Mouse (Mus musculus): Measurements from ENCODE around the gene Tmigd3. TPM values are rescaled to one million over a fixed set of nuclear protein-coding genes. Genes with fewer than 3 reads are reported as not detected.

Gene Tmigd3
- 0.27 and 0.87 TPM in 2 replicates for polyA plus RNA-seq (2012; rRNA removed)

GRCm38 (mm10) chr3:105870558-105870957 is at the start of gene Tmigd3, which contains the start of gene Adora3:
TSS of gene Tmigd3 (plus strand) at chr3:105870903.
TSS of gene Adora3 (plus strand) at chr3:105870858.

GRCm38 (mm10) chr3:105932240-105933071 is 61.8 kb downstream of the Tmigd3 start, which contains the start of gene I830077J02Rik:
TSS of gene I830077J02Rik (minus strand) at chr3:105932664.

GRCm38 (mm10) chr3:105958974-105959580 is 88.4 kb downstream of the Tmigd3 start, which contains the start of gene Wdr77:
TSS of gene Wdr77 (plus strand) at chr3:105959369.

GRCm38 (mm10) chr3:105959999-105960398 is 89.3 kb downstream of the Tmigd3 start, which contains the start of gene Atp5f1:
TSS of gene Atp5f1 (minus strand) at chr3:105960099.

GRCm38 (mm10) chr3:105973411-105973810 is 102.7 kb downstream of the Tmigd3 start, which contains the start of gene Ovgp1:
TSS of gene Ovgp1 (plus strand) at chr3:105973711.

Other genes starting within 250 kb of the Tmigd3 start
- gene Ddx20, start 183.3 kb upstream of the Tmigd3 start, polyA plus RNA-seq (2012; rRNA removed) = 17.1 and 27.4 TPM in 2 replicates
- gene Inka2, start 166.3 kb upstream of the Tmigd3 start, polyA plus RNA-seq (2012; rRNA removed) = 2.2 and 2.3 TPM in 2 replicates
- 2.4 and 4.9 TPM in 2 replicates for gene Rap1a, start 69.6 kb upstream of the Tmigd3 start, polyA plus RNA-seq (2012; rRNA removed)
- gene Adora3, start within 50 bp of the Tmigd3 start, polyA plus RNA-seq (2012; rRNA removed) = 0.45 and 0.51 TPM in 2 replicates
- 0.37 and 0.62 TPM in 2 replicates for gene I830077J02Rik, start 61.8 kb downstream of the Tmigd3 start, polyA plus RNA-seq (2012; rRNA removed)
- gene Wdr77, start 88.5 kb downstream of the Tmigd3 start, polyA plus RNA-seq (2012; rRNA removed) = 14.5 and 19.2 TPM in 2 replicates
- gene Atp5f1, start 89.2 kb downstream of the Tmigd3 start, polyA plus RNA-seq (2012; rRNA removed) = 139 and 159 TPM in 2 replicates
- gene Ovgp1, start 102.8 kb downstream of the Tmigd3 start, polyA plus RNA-seq (2012; rRNA removed) = 0.31 and 0.50 TPM in 2 replicates
- not detected in 2 replicates for gene Pifo, start 143.7 kb downstream of the Tmigd3 start, polyA plus RNA-seq (2012; rRNA removed)
- not detected in 2 replicates for gene Chil5, start 161.9 kb downstream of the Tmigd3 start, polyA plus RNA-seq (2012; rRNA removed)
- not detected in 2 replicates for gene Chia1, start 242.3 kb downstream of the Tmigd3 start, polyA plus RNA-seq (2012; rRNA removed)

All from colon, adult 2 months (tissue).